Mouse (Mus musculus): ENCODE measurements around the gene Dll3. TPM values are rescaled to one million over a fixed set of nuclear protein-coding genes. Genes with fewer than 3 reads are reported as not detected.

Gene Dll3
- total RNA-seq (2021): 1 to 10 TPM; 2.1 to 2.6 TPM
- long read RNA-seq, partial matches to known transcripts: 2 of 5 reads
- long read RNA-seq, other reads (novel, unspliced or antisense): 0 of 5 reads

DNA sequence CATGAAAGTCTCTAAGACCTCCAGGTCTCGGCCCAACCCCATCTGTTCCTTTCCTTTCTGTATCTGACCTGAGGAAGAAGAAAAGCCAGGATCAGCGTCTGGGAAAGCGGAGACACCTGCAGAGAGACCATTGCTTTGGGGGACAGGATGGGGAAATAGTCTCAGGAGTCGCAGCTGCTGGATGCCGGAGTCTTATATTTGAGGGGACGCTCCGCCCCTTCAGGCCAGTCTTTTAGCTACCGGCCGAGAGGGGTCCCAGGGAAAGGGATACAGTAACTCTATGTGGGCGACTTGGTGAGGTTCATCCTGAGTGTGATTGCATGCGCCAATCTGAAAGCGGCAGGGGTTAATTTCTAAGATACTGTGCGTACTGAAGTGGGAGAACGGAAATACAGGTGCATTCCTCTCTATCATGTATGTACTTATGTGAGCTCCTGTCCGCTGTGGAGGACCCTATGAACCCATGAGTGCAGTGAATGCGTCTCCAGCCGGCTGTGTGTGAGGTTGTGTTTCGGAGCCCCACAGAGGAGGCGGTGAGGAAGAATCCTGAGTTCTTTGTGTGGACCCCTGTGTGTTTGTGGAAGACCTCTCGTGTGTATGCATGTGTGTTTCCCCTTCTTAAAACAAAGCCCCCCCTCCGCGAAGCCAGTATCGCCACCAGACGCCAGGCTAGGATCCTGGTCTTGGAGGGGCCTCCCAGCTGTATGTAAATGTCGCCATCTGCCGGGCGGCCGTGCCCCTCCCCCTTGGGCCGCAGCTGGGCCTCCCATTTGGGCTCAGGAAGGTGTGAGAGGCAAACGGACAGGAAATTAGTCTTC lies at the start of gene Dll3:
Gene Dll3 (minus strand): TSS at position 623 of the 818 bp plus-strand sequence.
- DNase-seq (ENCODE audit: low spot score in 2 of 2): peak in 1 of 2 experiments; percentile 18

DNA sequence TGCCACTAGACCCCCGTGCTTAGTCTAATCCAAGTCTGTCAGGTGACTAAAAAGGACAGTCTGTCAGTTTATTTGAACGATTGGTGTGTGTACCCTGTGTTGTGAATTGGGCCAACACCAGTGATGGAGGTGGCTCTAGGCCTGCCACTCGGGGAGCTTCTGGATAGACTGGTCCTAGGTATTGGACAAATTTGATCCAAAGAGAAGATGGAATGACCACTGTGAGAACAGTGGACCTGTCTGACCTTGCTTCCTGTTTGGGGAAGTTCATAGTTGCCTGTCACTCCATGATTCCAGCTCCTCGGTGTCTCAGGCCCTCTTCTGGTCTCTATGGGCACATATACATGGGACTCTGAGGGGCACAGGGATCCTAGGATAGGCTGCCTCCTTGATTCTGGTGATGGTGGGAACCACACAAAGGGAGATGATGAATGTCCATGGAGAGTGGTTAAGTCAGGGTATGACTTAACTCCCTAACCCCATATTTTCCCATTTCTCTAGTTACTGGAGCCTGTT lies 49.7 kb upstream of the Dll3 start:
- DNase-seq (ENCODE audit: low spot score in 2 of 2): no peak

DNA sequence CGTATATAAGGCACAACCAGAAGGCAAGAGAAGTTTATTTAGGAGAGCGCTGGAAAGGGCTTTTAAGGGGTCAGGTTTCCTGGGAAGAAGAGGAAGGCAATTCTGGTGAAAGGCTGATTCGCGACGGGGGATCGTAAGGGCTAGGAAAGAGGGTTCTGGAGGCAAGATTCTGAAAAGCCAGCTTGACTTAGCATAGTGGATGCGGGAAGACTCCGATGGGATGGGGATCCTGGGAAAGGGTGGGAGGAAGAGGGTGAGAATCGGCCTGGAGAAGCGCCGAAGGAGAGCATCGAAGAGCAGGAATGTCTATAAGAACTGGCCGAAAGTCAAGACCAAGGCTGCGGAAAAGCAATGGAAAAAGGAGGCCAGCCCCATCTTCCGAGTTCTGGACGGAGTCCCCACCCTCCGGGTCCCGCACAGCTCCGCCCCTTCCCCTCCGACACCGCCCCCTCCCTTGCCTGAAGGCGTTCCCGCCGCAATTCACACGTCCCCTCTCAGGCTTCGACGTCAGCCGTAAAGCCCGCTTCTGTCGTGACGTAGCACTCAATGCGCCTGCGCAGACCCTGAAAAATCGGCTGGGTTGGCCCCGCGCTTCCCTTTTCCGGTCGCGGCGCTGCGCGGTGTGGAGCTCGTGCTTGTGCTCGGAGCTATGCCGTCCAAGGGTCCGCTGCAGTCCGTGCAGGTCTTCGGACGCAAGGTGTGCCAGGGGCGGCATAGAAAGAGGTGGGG lies 48.3 kb upstream of the Dll3 start, which contains the start of gene Rps16:
Gene Rps16 (plus strand): TSS at position 498 of the 729 bp plus-strand sequence.
- peak; percentile 98 for DNase-seq (ENCODE audit: low spot score in 2 of 2)

DNA sequence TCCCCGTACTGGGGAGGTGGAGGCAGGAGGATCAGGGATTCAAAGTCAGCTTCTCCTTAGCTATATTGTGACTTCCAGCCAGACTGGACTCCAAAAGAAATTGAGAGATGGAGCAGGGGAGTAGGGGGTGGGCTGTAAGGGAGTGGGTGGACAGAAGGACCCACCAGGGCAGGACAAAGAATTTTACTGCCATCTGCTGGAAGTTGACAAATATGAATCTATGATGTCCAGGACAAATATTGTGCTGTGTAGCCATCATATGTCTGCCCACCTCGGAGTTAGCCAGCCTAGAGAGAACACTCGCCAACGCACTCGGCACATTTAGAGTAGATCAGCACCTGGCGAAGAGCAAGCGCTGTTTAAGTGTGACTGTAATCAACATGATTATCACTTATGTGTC lies 46.6 kb upstream of the Dll3 start:
- no peak for DNase-seq (ENCODE audit: low spot score in 2 of 2)

DNA sequence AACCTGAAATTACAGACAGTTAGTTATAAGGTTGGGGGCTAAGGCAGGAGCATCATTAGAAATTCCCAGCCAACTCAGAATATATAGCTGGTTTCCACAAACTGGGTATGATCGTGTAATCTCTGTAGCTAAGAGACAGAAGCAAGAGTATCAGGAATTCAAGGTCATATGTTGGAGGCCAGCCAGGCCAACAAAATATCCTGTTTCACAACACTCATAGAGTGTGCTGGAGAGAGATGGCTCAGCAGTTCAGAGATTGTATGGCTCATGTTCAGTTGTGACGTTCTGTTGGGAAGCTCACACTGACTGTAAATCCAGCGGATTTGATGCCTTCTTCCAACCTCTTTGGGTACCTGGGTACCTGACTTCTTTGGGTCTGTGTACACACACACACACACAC lies 45.7 kb upstream of the Dll3 start:
- no peak for DNase-seq (ENCODE audit: low spot score in 2 of 2)

DNA sequence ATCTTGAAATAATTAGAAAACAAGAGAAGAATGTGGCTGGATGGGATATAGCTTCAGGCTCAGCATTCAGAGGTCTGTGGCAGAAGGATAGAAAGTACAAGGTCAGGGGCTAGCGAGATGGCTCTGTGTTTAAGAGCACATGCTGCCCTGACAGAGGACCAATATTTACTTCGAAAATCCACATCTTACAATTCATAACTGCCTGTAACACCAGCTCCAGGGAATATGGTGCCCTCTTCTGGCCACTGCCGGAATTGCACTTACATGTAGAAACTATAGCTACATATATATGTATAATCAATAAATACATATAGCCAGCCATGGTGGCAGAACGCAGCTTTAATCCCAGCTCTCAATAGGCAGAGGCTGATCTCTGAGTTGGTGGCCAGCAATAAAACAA lies 42.6 kb upstream of the Dll3 start:
- DNase-seq (ENCODE audit: low spot score in 2 of 2): peak in 1 of 2 experiments; percentile 73

DNA sequence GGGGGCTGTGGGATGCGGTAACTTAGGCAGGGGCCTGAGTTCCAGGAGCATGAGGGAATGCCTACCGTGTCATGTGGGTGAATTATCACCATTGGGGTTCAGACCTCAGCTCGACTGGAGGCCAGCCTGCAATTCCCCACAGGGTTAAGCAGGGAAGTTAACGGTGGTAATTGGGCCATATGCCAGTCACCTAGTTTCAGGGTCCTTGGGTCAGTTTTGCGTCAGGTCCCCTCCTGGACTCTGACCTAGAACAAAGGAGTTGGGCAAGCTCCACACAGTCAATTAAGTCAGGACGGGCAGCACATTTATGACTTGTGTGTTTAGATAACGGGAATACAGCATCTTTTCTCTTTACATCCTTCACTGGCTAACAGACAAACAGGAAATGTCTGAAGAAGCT lies 39.3 kb upstream of the Dll3 start:
- no peak for DNase-seq (ENCODE audit: low spot score in 2 of 2)

DNA sequence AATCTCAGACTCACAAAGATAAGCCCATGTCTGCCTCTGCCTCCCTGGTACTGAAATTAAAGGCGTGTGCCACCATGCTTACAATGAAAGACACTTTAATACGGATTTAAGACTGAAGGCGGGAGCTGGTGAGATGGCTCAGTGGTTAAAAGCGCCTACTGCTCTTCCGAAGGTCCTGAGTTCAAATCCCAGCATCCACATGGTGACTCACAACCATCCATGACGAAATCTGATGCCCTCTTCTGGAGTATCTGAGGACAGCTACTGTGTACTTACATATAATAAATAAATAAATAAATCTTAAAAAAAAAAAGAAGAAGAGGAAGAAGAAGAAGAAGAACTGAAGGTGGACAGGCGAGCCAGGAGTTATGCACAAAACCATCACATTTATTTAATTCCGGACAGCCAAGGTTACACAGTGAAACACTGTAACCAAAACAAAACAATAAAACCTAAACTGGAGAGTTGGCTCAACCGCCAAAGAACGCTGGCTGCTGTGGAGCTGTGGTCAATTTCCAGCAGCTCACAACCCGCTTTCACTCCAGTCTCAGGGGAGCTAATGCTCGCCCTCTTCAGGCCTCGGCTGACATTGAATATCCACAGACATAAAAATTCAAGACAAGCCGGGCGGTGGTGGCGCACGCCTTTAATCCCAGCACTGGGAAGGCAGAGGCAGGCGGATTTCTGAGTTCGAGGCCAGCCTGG lies 37.3 kb upstream of the Dll3 start:
- peak in 1 of 2 experiments; percentile 37 for DNase-seq (ENCODE audit: low spot score in 2 of 2)

DNA sequence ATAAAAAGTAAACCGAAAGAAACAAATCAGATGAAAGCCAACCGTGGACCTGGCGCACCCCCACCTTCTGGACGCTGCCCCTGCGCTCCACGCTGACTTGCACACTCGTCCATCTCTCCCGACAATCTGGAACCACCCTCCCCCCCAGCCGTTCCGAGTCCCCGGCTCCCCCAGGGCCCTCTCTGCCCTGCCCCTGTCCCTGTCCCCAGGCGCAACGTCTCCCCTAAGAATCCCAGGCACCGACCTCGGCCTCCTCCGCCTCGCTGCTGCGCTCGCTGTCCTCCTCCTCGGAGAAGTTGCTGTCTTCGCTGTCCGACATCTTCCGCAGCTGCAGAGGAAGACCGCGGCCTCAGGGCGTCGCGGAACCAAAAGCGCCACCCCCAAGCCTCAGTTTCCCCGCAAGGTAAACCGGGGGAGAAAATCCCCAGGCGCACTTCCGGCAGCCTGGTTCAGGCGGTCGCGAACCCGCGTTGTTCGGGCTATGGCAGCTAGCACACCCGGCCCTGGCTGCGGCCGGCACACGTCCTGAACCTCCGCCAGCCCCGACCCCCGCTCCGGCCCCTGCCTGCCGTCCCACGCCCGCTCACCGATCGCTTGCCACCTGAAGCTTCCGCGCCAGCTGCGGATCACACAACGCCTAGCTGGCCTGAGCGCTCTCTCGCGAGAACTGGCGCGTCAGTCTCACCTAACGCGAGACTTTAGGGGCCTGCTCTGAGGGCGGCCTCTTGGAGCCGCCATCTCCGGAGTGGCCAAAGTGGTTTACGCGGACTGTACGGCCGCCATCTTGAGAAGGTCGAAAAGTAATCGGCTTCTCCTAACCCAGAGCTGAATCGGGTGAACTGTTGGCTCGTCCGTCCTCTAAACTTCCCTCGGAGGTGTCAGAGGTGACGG lies 36.3 kb upstream of the Dll3 start, which contains the start of gene Supt5:
Gene Supt5 (minus strand): TSS at position 639 of the 891 bp plus-strand sequence.
- peak; percentile 92 to 98 for DNase-seq (ENCODE audit: low spot score in 2 of 2)

DNA sequence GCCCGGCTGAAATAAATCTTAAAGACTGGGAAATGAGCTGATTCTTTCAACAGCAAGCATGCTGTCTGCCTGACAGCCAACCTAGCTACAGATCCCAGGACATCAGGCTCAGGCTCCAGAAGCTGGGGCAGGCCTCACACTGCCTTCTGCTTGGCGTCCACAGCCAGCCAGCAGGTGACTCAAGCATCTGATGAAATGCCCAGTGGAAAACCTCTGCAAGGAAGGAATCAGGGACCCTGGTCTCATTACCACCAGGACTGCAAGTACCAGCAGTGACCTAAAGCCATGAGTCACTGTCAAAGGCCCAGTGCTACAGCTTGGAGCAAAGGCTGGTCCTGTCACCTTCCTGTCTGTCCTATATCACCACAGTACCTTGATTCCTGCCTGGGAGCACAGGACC lies 33.4 kb upstream of the Dll3 start:
- no peak for DNase-seq (ENCODE audit: low spot score in 2 of 2)

DNA sequence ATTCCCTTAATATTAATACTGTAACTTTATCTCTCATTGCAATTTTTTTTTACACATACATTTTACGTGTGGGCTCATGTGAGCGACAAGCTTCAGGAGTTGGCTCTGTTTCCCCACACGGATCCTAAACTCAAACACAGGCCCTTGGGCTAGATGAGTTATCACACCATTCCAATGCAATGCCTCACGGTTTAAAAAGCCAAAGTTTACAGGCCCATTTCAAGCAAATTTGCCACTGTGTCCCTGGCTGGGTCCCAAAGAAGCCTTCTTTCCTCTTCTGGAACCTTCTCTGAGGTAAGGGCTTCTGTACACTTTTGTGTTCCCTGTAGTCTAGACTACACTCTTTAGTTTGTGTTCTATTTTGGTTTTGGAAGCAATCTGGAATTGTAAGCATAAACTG lies 32.5 kb upstream of the Dll3 start:
- no peak for DNase-seq (ENCODE audit: low spot score in 2 of 2)

DNA sequence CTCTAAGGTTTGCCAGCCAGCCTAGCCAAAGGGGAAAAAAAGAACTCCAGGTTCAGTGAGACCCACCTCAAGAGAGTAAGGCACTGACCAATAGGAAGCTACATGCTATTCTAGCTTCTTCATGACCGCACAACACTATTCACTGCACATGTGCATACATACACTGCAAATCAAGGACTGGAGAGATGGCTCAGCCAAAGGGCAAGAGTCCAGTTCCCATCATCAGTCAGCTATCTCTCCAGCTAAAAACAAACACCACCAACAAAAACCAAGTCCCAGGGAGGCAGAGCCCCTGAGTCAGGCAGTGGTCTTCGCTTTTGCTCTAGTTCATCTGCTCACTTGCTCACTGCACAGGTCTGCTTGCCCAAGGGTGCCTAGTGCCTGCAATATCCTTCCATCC lies 26.2 kb upstream of the Dll3 start:
- DNase-seq (ENCODE audit: low spot score in 2 of 2): no peak

DNA sequence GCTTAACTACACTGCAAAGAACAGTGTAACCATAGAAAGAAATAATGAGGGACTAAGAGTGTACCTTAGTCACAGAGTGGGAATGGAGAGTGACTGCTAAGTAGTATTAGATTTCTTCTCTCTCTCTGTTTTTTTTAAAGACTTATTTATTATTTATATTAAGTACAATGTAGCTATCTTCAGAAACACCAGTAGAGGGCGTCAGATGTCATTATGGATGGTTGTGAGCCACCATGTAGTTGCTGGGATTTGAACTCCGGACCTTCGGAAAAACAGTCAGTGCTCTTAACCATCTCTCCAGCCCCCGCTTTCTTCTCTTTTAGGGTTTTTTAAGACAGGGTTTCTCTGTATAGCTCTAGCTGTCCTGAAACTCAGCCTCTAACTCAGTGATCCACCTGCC lies 24.4 kb upstream of the Dll3 start:
- DNase-seq (ENCODE audit: low spot score in 2 of 2): no peak

DNA sequence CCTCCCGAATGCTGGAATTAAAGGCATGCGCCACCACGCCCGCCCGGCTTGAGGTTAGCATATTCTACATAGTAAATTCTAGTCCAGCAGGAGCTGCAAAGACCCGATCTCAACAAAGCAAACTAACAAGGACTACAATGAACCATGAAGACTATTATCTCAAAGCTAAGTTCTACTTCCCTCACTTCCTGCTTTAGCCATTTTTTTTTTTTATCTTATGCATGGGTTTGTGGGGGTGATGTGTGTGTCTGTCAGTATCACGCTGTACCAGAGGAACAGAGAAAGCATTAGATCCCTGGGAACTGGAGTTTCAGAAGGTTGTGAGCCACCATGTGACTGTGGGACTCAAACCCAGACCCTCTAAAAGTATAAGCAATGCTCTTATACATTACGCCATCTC lies 23.3 kb upstream of the Dll3 start:
- DNase-seq (ENCODE audit: low spot score in 2 of 2): no peak

DNA sequence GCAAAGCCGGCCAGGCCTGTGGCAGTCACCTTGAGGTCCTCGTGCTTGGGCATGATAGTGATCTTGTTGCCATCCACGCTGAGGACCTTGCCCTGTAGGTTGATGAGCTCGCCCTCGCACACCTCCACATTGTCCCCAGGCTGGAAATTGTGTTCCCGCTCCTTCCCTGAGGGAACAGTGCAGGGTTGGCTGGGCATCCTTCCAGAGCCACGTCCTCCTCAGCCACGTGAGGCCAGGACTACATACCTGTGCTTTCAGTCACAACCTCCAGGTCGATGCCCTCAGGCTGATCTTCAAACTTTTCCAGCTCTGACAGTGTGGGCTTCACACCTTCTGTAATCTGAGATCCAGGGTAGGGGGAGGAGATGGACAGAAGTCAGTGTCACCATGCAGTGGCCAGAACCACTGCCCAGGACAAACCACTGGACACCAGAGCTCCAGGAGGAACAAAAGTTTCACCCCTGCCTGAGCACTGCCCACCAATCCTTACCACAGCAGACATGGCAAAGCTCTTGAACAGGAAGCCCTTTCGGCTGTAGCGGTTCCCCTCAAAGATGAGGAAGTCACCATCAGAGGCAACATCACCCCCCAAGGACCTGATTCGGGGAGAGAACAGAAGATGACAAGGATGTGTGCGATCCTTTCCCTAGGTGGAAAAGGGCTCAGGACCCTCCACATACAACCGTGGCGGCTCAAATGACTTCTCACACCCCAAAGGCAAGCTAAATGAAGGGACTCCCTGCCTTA lies 20.1 kb upstream of the Dll3 start:
- no peak for DNase-seq (ENCODE audit: low spot score in 2 of 2)

DNA sequence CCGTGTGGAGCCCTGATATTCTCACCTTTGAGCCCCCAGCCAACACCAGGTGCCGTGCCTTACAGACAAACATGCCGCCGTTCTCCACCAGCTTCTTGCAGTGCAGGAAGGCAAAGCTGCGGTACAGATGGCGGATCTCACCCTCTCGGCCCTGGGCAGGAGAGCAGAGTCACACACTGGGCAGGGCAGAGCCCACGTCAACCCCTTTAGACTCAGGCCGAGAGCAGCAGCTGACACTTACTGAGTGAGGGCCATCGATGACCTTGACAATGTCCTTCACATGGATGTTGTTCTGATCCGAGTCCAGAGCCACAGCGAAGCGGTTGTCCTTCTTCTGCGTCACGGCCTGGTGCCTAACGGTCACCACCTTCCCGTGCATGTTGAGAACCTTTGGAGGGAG lies 16.7 kb upstream of the Dll3 start:
- no peak for DNase-seq (ENCODE audit: low spot score in 2 of 2)

DNA sequence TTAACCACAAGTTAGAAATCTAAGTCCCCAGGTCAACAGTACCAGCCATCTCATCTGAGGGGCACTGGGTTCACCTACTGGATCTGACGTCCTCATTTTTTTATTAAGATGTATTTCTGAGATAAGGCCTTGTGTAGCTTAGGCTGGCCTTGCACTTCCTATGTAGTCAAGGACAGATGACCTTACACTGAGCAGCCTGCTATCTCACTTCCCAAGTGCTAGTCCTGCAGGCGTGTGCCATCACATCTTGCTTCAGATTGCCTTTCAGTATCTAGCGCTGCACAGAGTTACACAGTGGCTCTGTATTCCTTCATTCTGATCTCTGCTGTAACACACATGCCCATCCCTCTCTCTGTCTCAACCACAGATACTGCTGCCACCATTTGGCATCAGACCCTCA lies 16.0 kb upstream of the Dll3 start:
- DNase-seq (ENCODE audit: low spot score in 2 of 2): no peak

DNA sequence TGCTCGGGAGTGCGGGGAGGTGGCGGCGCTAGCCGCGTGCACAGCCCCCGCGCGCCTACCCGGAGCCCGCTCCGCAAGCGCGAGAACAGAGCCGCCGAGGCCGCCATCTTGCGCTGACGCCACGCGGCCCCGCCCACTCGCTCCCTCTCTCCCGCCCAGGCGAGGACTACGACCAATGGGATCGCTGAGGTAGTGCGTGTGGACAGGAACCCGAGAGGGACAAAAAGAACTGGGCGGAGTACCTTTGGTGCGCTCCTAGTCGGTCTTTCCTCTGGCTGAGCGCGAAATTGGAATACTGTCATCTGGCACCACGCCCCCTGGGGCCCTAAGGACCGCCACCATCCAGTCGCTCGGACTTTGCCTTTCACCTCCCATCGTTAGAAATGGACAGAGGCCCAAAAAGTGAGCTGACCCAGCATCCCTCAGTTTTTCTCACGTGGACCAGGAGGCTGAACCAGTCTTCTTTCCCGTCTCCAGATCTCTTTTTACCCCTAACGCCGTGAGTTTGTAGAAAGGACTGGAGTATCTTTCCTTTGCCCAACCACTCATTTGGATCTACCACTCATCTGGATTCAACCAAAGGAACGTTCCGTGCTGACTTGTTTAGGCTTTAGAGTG lies 10.0 kb upstream of the Dll3 start, which contains the start of gene Timm50:
Gene Timm50 (minus strand): TSS at position 147 of the 618 bp plus-strand sequence.
- DNase-seq (ENCODE audit: low spot score in 2 of 2): peak; percentile 98 to 99
